Mouse (Mus musculus): Measurements from ENCODE around the gene Fnip2.

DNA sequence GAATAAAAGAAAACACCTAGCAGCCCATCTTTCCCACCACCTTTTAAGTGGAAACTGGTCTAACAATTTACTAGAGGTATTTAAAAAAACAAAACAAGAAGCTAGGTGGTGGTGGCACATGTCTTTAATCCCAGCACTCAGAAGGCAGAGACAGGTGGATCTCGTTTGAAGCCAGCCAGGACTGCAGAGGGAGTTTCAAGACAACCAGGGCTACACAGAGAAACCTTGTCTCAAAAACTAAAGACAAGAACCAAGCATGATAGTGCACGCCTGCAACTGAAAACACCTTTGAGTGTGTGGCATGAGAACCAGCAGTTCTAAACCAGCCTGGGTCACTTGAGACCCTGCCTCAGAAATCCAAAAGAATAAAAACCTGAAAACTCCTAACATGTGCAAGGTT is 4.1 kb downstream of the Fnip2 start:
- TF ChIP-seq POLR2A (IDR thresholded peaks at IDR 0.05; ENCODE audit: insufficient read depth, low read length) (no peak), CTCF (IDR thresholded peaks at IDR 0.05; ENCODE audit: low read depth, low read length) (no peak)
